Mouse (Mus musculus) CH12.LX (cell line): ENCODE results near the gene Arpp21.

ENCODE experiments used
- BHLHE40 ChIP-seq: IDR thresholded peaks from 2 replicates; pipeline ENCODE4 v1.6.1; 2011; ENCODE audit warnings: mild to moderate bottlenecking, low read depth, low read length, improper control_type of control experiment
- CHD2 ChIP-seq: IDR thresholded peaks from 2 replicates; pipeline ENCODE4 v1.6.1; 2011; ENCODE audit warnings: low read length, improper control_type of control experiment
- CTCF ChIP-seq, 2 experiments: IDR thresholded peaks in 1 of 2; conservative IDR thresholded peaks in 1 of 2; 2 replicates each; pipeline ENCODE4 v1.5.1; 2011 to 2012; ENCODE audit warnings: low read depth in 2 of 2, low read length in 2 of 2, improper control_type of control experiment in 1 of 2, inconsistent platforms in 1 of 2, mild to moderate bottlenecking in 1 of 2, moderate library complexity in 1 of 2
- EP300 ChIP-seq: IDR thresholded peaks from 2 replicates; pipeline ENCODE4 v1.6.1; 2011; ENCODE audit warnings: low read length, improper control_type of control experiment
- PAX5 ChIP-seq: IDR thresholded peaks from 2 replicates; pipeline ENCODE4 v1.6.1; 2012; ENCODE audit warnings: low read length, inconsistent platforms, mixed read lengths
- POLR2A ChIP-seq: IDR thresholded peaks from 2 replicates; pipeline ENCODE4 v1.6.1; 2011; ENCODE audit warnings: low read depth, mild to moderate bottlenecking, improper control_type of control experiment, low read length
- USF1 ChIP-seq: IDR thresholded peaks from 2 replicates; pipeline ENCODE4 v1.6.1; 2014; ENCODE audit warnings: low read depth, mild to moderate bottlenecking, inconsistent platforms, low read length, improper control_type of control experiment
- USF2 ChIP-seq: conservative IDR thresholded peaks from 2 replicates; pipeline ENCODE4 v1.6.1; 2011; ENCODE audit warnings: low read depth, low read length, improper control_type of control experiment

GRCm38 (mm10) chr9:112225046-112225445, 10.7 kb downstream of the Arpp21 start:
- TF ChIP-seq CHD2 (no peak), EP300 (no peak), USF2 (no peak), CTCF (conservative IDR thresholded peaks at IDR 0.05 in 1 of 2, IDR thresholded peaks at IDR 0.05 in 1 of 2; ENCODE audit: low read depth in 2 of 2, low read length in 2 of 2) (no peak), USF1 (no peak), PAX5 (no peak), POLR2A (no peak), BHLHE40 (no peak)
